Mouse (Mus musculus) olfactory bulb, adult 2 months (tissue): ENCODE results near the gene Fbxl17. TPM values are rescaled to one million over a fixed set of nuclear protein-coding genes. Genes with fewer than 3 reads are reported as not detected.

Source experiments
- H3K27ac ChIP-seq: fragments of 200-500 bp; 2 replicates; pipeline ENCODE4 v1.5.1; 2012; ENCODE audit warnings: low read depth, low read length; ENCODE audit not compliant: insufficient read depth
- H3K4me1 ChIP-seq: fragments of 200-500 bp; 2 replicates; pipeline ENCODE4 v1.6.1; 2012; ENCODE audit warnings: low read length; ENCODE audit not compliant: control insufficient read depth, insufficient read depth
- H3K4me3 ChIP-seq: fragments of 200-500 bp; 2 replicates; pipeline ENCODE4 v1.5.1; 2012; ENCODE audit warnings: mild to moderate bottlenecking, low read depth, low read length, moderate library complexity; ENCODE audit not compliant: insufficient read depth
- CTCF ChIP-seq: fragments of 200-500 bp; IDR thresholded peaks from 2 replicates; pipeline ENCODE4 v1.5.1; 2012; ENCODE audit warnings: low read depth, mild to moderate bottlenecking, low read length, moderate library complexity; ENCODE audit not compliant: insufficient read depth
- POLR2A ChIP-seq: fragments of 200-500 bp; IDR thresholded peaks from 2 replicates; pipeline ENCODE4 v1.6.1; 2012; ENCODE audit warnings: mild to moderate bottlenecking, low read depth, low read length, moderate library complexity; ENCODE audit not compliant: insufficient read depth
- WGBS: fragments of 180-500 bp; shearing (Covaris S2); methylation state at CpG from one replicate; pipeline ENCODE4 v1.1.7; 2018; 5-methylcytosine and 5-hydroxymethylcytosine counted together
- polyA plus RNA-seq: library from polyadenylated mRNA; stranded (reverse); fragments of >200 nt; gene quantifications from 2 replicates; pipeline ENCODE4 v1.2.4, GENCODE M21; 2012; ENCODE audit warnings: low replicate concordance; ENCODE audit not compliant: missing spikeins, insufficient read depth, insufficient read length

Gene Fbxl17
- polyA plus RNA-seq, 1 experiment = not detected

- H3K27ac ChIP-seq = no peak overlapping the region
- H3K4me1 ChIP-seq = peaks cover 3% of the 10 kb centered on the region
- WGBS = 91% methylated on average over 5 of the region's 5 CpGs
- H3K4me3 ChIP-seq = no peak overlapping the region
- TF ChIP-seq POLR2A = no peak
- no peak for TF ChIP-seq CTCF
These were observed 382.7 kb downstream of the Fbxl17 start for GRCm38 (mm10) chr17:63117130-63117529.

GRCm38 (mm10) chr17:63114399-63115085, 385.3 kb downstream of the Fbxl17 start:
- 79% methylated on average over 19 of the region's 19 CpGs for WGBS
- Histone ChIP-seq H3K4me3 (no peak overlapping the region), H3K4me1 (peaks cover under 1% of the 10 kb centered on the region), H3K27ac (no peak overlapping the region)
- TF ChIP-seq POLR2A = no peak
- no peak for TF ChIP-seq CTCF

GRCm38 (mm10) chr17:63112826-63113225, 387.0 kb downstream of the Fbxl17 start:
- no peak for TF ChIP-seq POLR2A
- no peak for TF ChIP-seq CTCF
- H3K4me3 ChIP-seq = no peak overlapping the region
- no peaks in the 10 kb centered on the region; the same call in 1 of the 2 replicates for H3K4me1 ChIP-seq
- 86% methylated on average over 5 of the region's 5 CpGs for WGBS
- no peak overlapping the region for H3K27ac ChIP-seq

- no peak overlapping the region for H3K4me3 ChIP-seq
- H3K4me1 ChIP-seq = no peaks in the 10 kb centered on the region; the same call in 1 of the 2 replicates
- TF ChIP-seq CTCF (no peak), POLR2A (no peak)
- 58% methylated on average over 6 of the region's 6 CpGs for WGBS
- H3K27ac ChIP-seq = no peak overlapping the region
These were observed 388.8 kb downstream of the Fbxl17 start for GRCm38 (mm10) chr17:63110994-63111393.

- no peaks in the 10 kb centered on the region; the same call in 1 of the 2 replicates for H3K4me1 ChIP-seq
- WGBS = 57% methylated on average over 7 of the region's 7 CpGs
- TF ChIP-seq CTCF = no peak
- TF ChIP-seq POLR2A = no peak
- no peak overlapping the region for H3K4me3 ChIP-seq
- H3K27ac ChIP-seq = no peak overlapping the region
These were observed 389.5 kb downstream of the Fbxl17 start for GRCm38 (mm10) chr17:63110211-63110755.

- TF ChIP-seq CTCF = no peak
- no peak for TF ChIP-seq POLR2A
- 87% methylated on average over 5 of the region's 5 CpGs for WGBS
- H3K4me1 ChIP-seq = no peaks in the 10 kb centered on the region; the same call in 1 of the 2 replicates
- H3K4me3 ChIP-seq = no peak overlapping the region
- no peak overlapping the region for H3K27ac ChIP-seq
These were observed 391.8 kb downstream of the Fbxl17 start for GRCm38 (mm10) chr17:63108035-63108434.

GRCm38 (mm10) chr17:63107515-63107914, 392.3 kb downstream of the Fbxl17 start:
- H3K27ac ChIP-seq = no peak overlapping the region
- H3K4me1 ChIP-seq = no peaks in the 10 kb centered on the region; the same call in 1 of the 2 replicates
- 77% methylated on average over 4 of the region's 4 CpGs for WGBS
- no peak for TF ChIP-seq POLR2A
- TF ChIP-seq CTCF = no peak
- H3K4me3 ChIP-seq = no peak overlapping the region

- 20% methylated on average over 2 of the region's 2 CpGs for WGBS
- no peak overlapping the region for H3K4me3 ChIP-seq
- no peak overlapping the region for H3K27ac ChIP-seq
- no peak for TF ChIP-seq POLR2A
- TF ChIP-seq CTCF = no peak
- H3K4me1 ChIP-seq = peaks cover 3% of the 10 kb centered on the region; the same call in 1 of the 2 replicates
These were observed 404.3 kb downstream of the Fbxl17 start for GRCm38 (mm10) chr17:63095553-63095952.

GRCm38 (mm10) chr17:63095017-63095416, 404.8 kb downstream of the Fbxl17 start:
- H3K4me1 ChIP-seq = peaks cover 3% of the 10 kb centered on the region; the same call in 1 of the 2 replicates
- WGBS = 85% methylated on average over 4 of the region's 4 CpGs
- H3K27ac ChIP-seq = no peak overlapping the region
- TF ChIP-seq POLR2A (no peak), CTCF (no peak)
- H3K4me3 ChIP-seq = no peak overlapping the region

GRCm38 (mm10) chr17:63093184-63093583, 406.6 kb downstream of the Fbxl17 start:
- peaks cover 3% of the 10 kb centered on the region; the same call in 1 of the 2 replicates for H3K4me1 ChIP-seq
- H3K4me3 ChIP-seq = no peak overlapping the region
- no peak for TF ChIP-seq POLR2A
- no peak for TF ChIP-seq CTCF
- no peak overlapping the region for H3K27ac ChIP-seq
- WGBS = 97% methylated on average over 4 of the region's 4 CpGs
